Mouse (Mus musculus) heart, embryonic 14.5 days (tissue): ENCODE results near the gene Kirrel3. TPM values are rescaled to one million over a fixed set of nuclear protein-coding genes. Genes with fewer than 3 reads are reported as not detected.

Source experiments
- ATAC-seq: fragments of 200-750 bp; cut with Nextera tagmentation; 2 replicates; pipeline ENCODE4 v1.8.0; 2017; ENCODE audit warnings: low read depth, moderate TSS enrichment; ENCODE audit not compliant: insufficient number of reproducible peaks, insufficient read depth, low FRiP score
- H3K27ac ChIP-seq, 2 experiments: fragments of 200-500 bp in 1 of 2; fragments of 300-500 bp in 1 of 2; sonication (generic) in 1 of 2; replicated peaks in 1 of 2; 2 replicates each; pipeline ENCODE4 v1.5.1; 2012 to 2014; ENCODE audit warnings: low read depth in 2 of 2, low read length in 2 of 2, control low read depth in 1 of 2, mild to moderate bottlenecking in 1 of 2, mixed read lengths in 1 of 2; ENCODE audit not compliant: control insufficient read depth in 1 of 2, insufficient read depth in 1 of 2
- H3K27me3 ChIP-seq: fragments of 300-500 bp; sonication (generic); 2 replicates; pipeline ENCODE4 v1.6.1; 2014; ENCODE audit warnings: mild to moderate bottlenecking, low read length, control low read depth; ENCODE audit not compliant: control insufficient read depth, insufficient read depth
- H3K36me3 ChIP-seq: fragments of 300-500 bp; sonication (generic); 2 replicates; pipeline ENCODE4 v1.6.1; 2014; ENCODE audit warnings: mild to moderate bottlenecking, control low read depth, low read length, mixed read lengths; ENCODE audit not compliant: control insufficient read depth, insufficient read depth
- H3K4me1 ChIP-seq, 2 experiments: fragments of 200-500 bp in 1 of 2; fragments of 300-500 bp in 1 of 2; sonication (generic) in 1 of 2; 2 replicates each; pipeline ENCODE4 v1.6.1; 2012 to 2014; ENCODE audit warnings: low read length in 2 of 2, control low read depth in 1 of 2, mixed read lengths in 1 of 2; ENCODE audit not compliant: control insufficient read depth in 2 of 2, insufficient read depth in 2 of 2
- H3K4me2 ChIP-seq: fragments of 300-500 bp; sonication (generic); 2 replicates; pipeline ENCODE4 v1.6.1; 2014; ENCODE audit warnings: mild to moderate bottlenecking, low read length
- H3K4me3 ChIP-seq, 2 experiments: fragments of 200-500 bp in 1 of 2; fragments of 300-500 bp in 1 of 2; sonication (generic) in 1 of 2; 2 replicates each; pipeline ENCODE4 v1.5.1; 2012 to 2014; ENCODE audit warnings: low read length in 2 of 2, mild to moderate bottlenecking in 2 of 2, control low read depth in 1 of 2, low read depth in 1 of 2, moderate library complexity in 1 of 2; ENCODE audit not compliant: control insufficient read depth in 1 of 2, insufficient read depth in 1 of 2
- H3K9ac ChIP-seq: fragments of 300-500 bp; sonication (generic); 2 replicates; pipeline ENCODE4 v1.6.1; 2014; ENCODE audit warnings: mild to moderate bottlenecking, low read length
- H3K9me3 ChIP-seq: fragments of 300-500 bp; sonication (generic); 2 replicates; pipeline ENCODE4 v1.6.1; 2016; ENCODE audit warnings: low read length, control low read depth; ENCODE audit not compliant: control insufficient read depth
- WGBS: fragments of 180-500 bp; shearing (Covaris S2); extraction: QIAGEN DNeasy Blood & Tissue Kit; methylation state at CpG from one replicate; pipeline ENCODE4 v1.1.7; 2014; 5-methylcytosine and 5-hydroxymethylcytosine counted together
- polyA plus RNA-seq: library from polyadenylated mRNA; unstranded; fragments of >200 nt; fragmentation: Nextera tagmentation; extraction: Ambion mirVana; gene quantifications from 2 replicates; pipeline ENCODE4 v1.2.1, GENCODE M21; 2014

Gene Kirrel3
- polyA plus RNA-seq, 1 experiment from 2014 or later: 1.0 TPM

- H3K4me1 ChIP-seq: no peaks in the 10 kb centered on the region
- H3K36me3 ChIP-seq: no peaks in the 10 kb centered on the region
- H3K27ac ChIP-seq: no peak overlapping the region
- no peak for ATAC-seq
- no peak overlapping the region for H3K4me2 ChIP-seq
- WGBS: 84% methylated on average over 2 of the region's 2 CpGs
- H3K9ac ChIP-seq: no peak overlapping the region
- H3K9me3 ChIP-seq: 0 out of 2 replicates have a peak, but pooled peaks cover 3% of the 10 kb centered on the region
- H3K27me3 ChIP-seq: no peaks in the 10 kb centered on the region
- H3K4me3 ChIP-seq: no peak overlapping the region
These were observed 21.5 kb downstream of the Kirrel3 start for GRCm38 (mm10) chr9:34507164-34507563.

GRCm38 (mm10) chr9:34518861-34519260, 33.2 kb downstream of the Kirrel3 start:
- Histone ChIP-seq H3K9me3 (no peaks in the 10 kb centered on the region), H3K36me3 (no peaks in the 10 kb centered on the region)
- 74% methylated on average over 6 of the region's 6 CpGs for WGBS

GRCm38 (mm10) chr9:34520234-34520950, 34.7 kb downstream of the Kirrel3 start:
- H3K4me2 ChIP-seq: no peak overlapping the region
- no peak overlapping the region for H3K27ac ChIP-seq
- no peaks in the 10 kb centered on the region for H3K9me3 ChIP-seq
- no peaks in the 10 kb centered on the region for H3K4me1 ChIP-seq
- ATAC-seq: no peak
- no peak overlapping the region for H3K4me3 ChIP-seq
- H3K36me3 ChIP-seq: no peaks in the 10 kb centered on the region
- 79% methylated on average over 20 of the region's 20 CpGs for WGBS
- no peaks in the 10 kb centered on the region for H3K27me3 ChIP-seq
- no peak overlapping the region for H3K9ac ChIP-seq

More at GRCm38 (mm10) chr9:34518861-34519260, 33.2 kb downstream of the Kirrel3 start:
- no peak for ATAC-seq
- Histone ChIP-seq H3K4me1 (no peaks in the 10 kb centered on the region), H3K4me2 (no peak overlapping the region), H3K4me3 (no peak overlapping the region), H3K27ac (no peak overlapping the region), H3K27me3 (no peaks in the 10 kb centered on the region), H3K9ac (no peak overlapping the region)

GRCm38 (mm10) chr9:34525695-34526094, 40.0 kb downstream of the Kirrel3 start:
- no peaks in the 10 kb centered on the region for H3K4me1 ChIP-seq
- no peaks in the 10 kb centered on the region for H3K9me3 ChIP-seq
- no peaks in the 10 kb centered on the region for H3K36me3 ChIP-seq
- no peak overlapping the region for H3K4me2 ChIP-seq
- no peak overlapping the region for H3K9ac ChIP-seq
- H3K27me3 ChIP-seq: no peaks in the 10 kb centered on the region
- H3K4me3 ChIP-seq: no peak overlapping the region
- no peak overlapping the region for H3K27ac ChIP-seq
- ATAC-seq: no peak
- WGBS: 25% methylated on average over 2 of the region's 2 CpGs

- WGBS: 70% methylated on average over 7 of the region's 7 CpGs
- no peaks in the 10 kb centered on the region for H3K4me1 ChIP-seq
- ATAC-seq: no peak
These were observed 53.1 kb downstream of the Kirrel3 start for GRCm38 (mm10) chr9:34538591-34539335.

GRCm38 (mm10) chr9:34541908-34542307, 56.2 kb downstream of the Kirrel3 start:
- no peaks in the 10 kb centered on the region for H3K4me1 ChIP-seq
- no peak overlapping the region for H3K9ac ChIP-seq
- no peak for ATAC-seq
- no peak overlapping the region for H3K27ac ChIP-seq
- WGBS: 67% methylated on average over 2 of the region's 2 CpGs
- H3K9me3 ChIP-seq: no peaks in the 10 kb centered on the region
- H3K4me2 ChIP-seq: no peak overlapping the region
- peaks cover 1% of the 10 kb centered on the region; the same call in 1 of the 2 replicates for H3K27me3 ChIP-seq
- no peaks in the 10 kb centered on the region for H3K36me3 ChIP-seq
- no peak overlapping the region for H3K4me3 ChIP-seq

More at GRCm38 (mm10) chr9:34538591-34539335, 53.1 kb downstream of the Kirrel3 start:
- H3K9me3 ChIP-seq: no peaks in the 10 kb centered on the region
- H3K27me3 ChIP-seq: no peaks in the 10 kb centered on the region
- no peak overlapping the region for H3K9ac ChIP-seq
- H3K4me2 ChIP-seq: no peak overlapping the region
- no peak overlapping the region for H3K27ac ChIP-seq
- H3K4me3 ChIP-seq: no peak overlapping the region
- no peaks in the 10 kb centered on the region for H3K36me3 ChIP-seq

GRCm38 (mm10) chr9:34555699-34556098, 70.0 kb downstream of the Kirrel3 start:
- WGBS: 27% methylated on average over 2 of the region's 2 CpGs
- H3K27ac ChIP-seq: no peak overlapping the region
- H3K4me3 ChIP-seq: no peak overlapping the region
- no peaks in the 10 kb centered on the region for H3K9me3 ChIP-seq
- no peak overlapping the region for H3K9ac ChIP-seq
- no peaks in the 10 kb centered on the region; a peak in 1 of 4 replicates for H3K4me1 ChIP-seq
- no peaks in the 10 kb centered on the region for H3K36me3 ChIP-seq
- H3K27me3 ChIP-seq: peaks cover 11% of the 10 kb centered on the region; the same call in 1 of the 2 replicates
- no peak overlapping the region for H3K4me2 ChIP-seq
- ATAC-seq: no peak
